10 mouse cellular contexts compared by ENCODE assay signal in the genomic region with DNA sequence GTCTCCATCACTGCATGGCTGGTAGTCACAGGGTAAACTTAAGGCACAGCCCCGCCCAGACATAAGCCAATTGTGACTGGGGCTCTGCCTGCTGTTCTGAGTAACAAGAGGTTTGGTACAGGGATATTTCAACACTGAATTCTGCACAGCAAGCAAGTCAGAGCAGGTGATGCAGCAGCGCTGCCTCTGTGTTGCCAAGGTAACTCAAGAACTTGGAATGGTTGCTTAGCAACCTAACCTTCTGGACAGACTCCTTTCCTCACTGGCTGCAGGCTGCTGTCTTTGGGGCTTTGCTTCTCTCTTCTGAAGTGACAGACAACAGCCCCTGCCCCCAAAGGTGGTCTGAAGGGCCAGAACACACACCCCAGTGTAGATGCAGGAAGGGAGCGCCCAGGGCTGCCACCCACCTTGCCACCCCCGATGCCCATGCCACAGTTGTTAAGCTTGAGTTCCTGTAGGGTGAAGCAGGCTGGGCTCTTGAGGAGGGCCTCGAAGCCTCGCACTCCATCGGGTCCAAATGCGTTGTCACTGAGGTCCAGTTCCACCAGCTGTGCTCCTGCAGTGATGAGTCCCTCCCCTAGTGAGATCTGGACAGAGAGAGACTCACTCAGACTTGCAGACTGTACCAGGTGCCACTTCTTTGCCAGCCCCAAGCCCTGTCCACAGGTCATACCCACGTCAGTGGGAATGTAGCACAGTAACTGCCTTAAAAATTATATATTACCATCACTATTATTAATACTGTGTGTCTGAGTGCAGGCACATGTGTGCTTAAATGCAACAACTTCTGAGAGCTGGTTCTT. TPM values are rescaled to one million over a fixed set of nuclear protein-coding genes. Genes with fewer than 3 reads are reported as not detected.
A peak's percentile ranks its signal among the peaks of the same experiment; 100 is the strongest.
DNase-seq lines count a peak whose midpoint lies in the region; ATAC-seq lines count a peak whose summit lies in the region.
"Had no signal": no experiment of that assay in that cellular context is flagged by ENCODE, and none has a peak within 500 bp of the region (broad histone marks: within the 10 kb centered on the region; RNA-seq: fewer than 3 reads in every experiment).

No protein-coding gene starts in this region.

- 90% methylated on average over 9 of the region's 9 CpGs for WGBS in hindbrain, embryonic 11.5 days
- 89% methylated on average over 9 of the region's 9 CpGs for WGBS in hindbrain, embryonic 10.5 days
- 81% methylated on average over 9 of the region's 9 CpGs for WGBS in midbrain, embryonic 12.5 days

- H3K9ac ChIP-seq in hindbrain, embryonic 11.5 days (ENCODE audit: low read depth, low read length) = no peak overlapping the region
- no peak overlapping the region for H3K9ac ChIP-seq in midbrain, embryonic 12.5 days (replicated peaks)
- H3K9ac ChIP-seq: limb, embryonic 12.5 days had no signal

- ATAC-seq in hindbrain, embryonic 11.5 days (ENCODE audit: low FRiP score) = no peak
- peak; percentile 76 for ATAC-seq in frontal cortex, adult (ENCODE audit: low TSS enrichment)
- 0 out of 2 replicates have a peak, but pooled peaks have one; percentile 27 for ATAC-seq in midbrain, embryonic 12.5 days (ENCODE audit: low FRiP score, low read depth)

- DNase-seq in hindbrain, embryonic 11.5 days (ENCODE audit: low spot score) = no peak
- no peak for DNase-seq in hindbrain, embryonic 10.5 days (ENCODE audit: low spot score)
- DNase-seq in R1 (ENCODE audit: low read depth, low spot score) = peak; percentile 65
- DNase-seq in spleen, postnatal 4 days (ENCODE audit: low spot score in 2 of 2) = no peak
- DNase-seq in urinary bladder, postnatal 14 days (ENCODE audit: low spot score) = no peak
- no peak for DNase-seq in urinary bladder, adult 2 months (ENCODE audit: low spot score)
- DNase-seq: cerebellum, adult 9-10 months had no signal

- no peaks in the 10 kb centered on the region for H3K9me3 ChIP-seq in hindbrain, embryonic 11.5 days (ENCODE audit: control insufficient read depth, low read length)
- no peaks in the 10 kb centered on the region for H3K9me3 ChIP-seq in hindbrain, embryonic 10.5 days
- no peaks in the 10 kb centered on the region for H3K9me3 ChIP-seq in midbrain, embryonic 12.5 days
- H3K9me3 ChIP-seq: limb, embryonic 12.5 days had no signal

- no peaks in the 10 kb centered on the region for H3K27me3 ChIP-seq in hindbrain, embryonic 11.5 days (ENCODE audit: control insufficient read depth, insufficient read depth, low read length)
- H3K27me3 ChIP-seq in hindbrain, embryonic 10.5 days (ENCODE audit: insufficient read depth, poor library complexity, severe bottlenecking) = no peaks in the 10 kb centered on the region
- H3K27me3 ChIP-seq in midbrain, embryonic 12.5 days = no peaks in the 10 kb centered on the region
- H3K27me3 ChIP-seq: limb, embryonic 12.5 days had no signal

- H3K4me1 ChIP-seq in hindbrain, embryonic 11.5 days (replicated peaks; ENCODE audit: control insufficient read depth, insufficient read depth, low read length) = no peaks in the 10 kb centered on the region
- 0 out of 2 replicates have a peak, but pooled peaks cover 5% of the 10 kb centered on the region for H3K4me1 ChIP-seq in hindbrain, embryonic 10.5 days (replicated peaks)
- peaks cover 10% of the 10 kb centered on the region for H3K4me1 ChIP-seq in midbrain, embryonic 12.5 days
- H3K4me1 ChIP-seq: limb, embryonic 12.5 days had no signal

- H3K4me3 ChIP-seq in hindbrain, embryonic 11.5 days (ENCODE audit: low read depth, low read length) = no peak overlapping the region
- no peak overlapping the region for H3K4me3 ChIP-seq in hindbrain, embryonic 10.5 days
- no peak overlapping the region for H3K4me3 ChIP-seq in midbrain, embryonic 12.5 days
- H3K4me3 ChIP-seq: limb, embryonic 12.5 days had no signal

- peaks cover 28% of the 10 kb centered on the region for H3K36me3 ChIP-seq in hindbrain, embryonic 11.5 days (ENCODE audit: control insufficient read depth, insufficient read depth, low read length)
- peaks cover 95% of the 10 kb centered on the region for H3K36me3 ChIP-seq in hindbrain, embryonic 10.5 days
- peaks cover 95% of the 10 kb centered on the region for H3K36me3 ChIP-seq in midbrain, embryonic 12.5 days

- 0 out of 2 replicates have a peak overlapping the region, but pooled peaks have one; percentile 10 for H3K27ac ChIP-seq in hindbrain, embryonic 11.5 days (ENCODE audit: low read depth, low read length)
- no peak overlapping the region for H3K27ac ChIP-seq in hindbrain, embryonic 10.5 days
- peak overlapping the region; percentile 72 for H3K27ac ChIP-seq in midbrain, embryonic 12.5 days (replicated peaks)
- H3K27ac ChIP-seq: limb, embryonic 12.5 days had no signal

- no peak overlapping the region for H3K4me2 ChIP-seq in hindbrain, embryonic 11.5 days (replicated peaks; ENCODE audit: low read depth, low read length)
- no peak overlapping the region for H3K4me2 ChIP-seq in midbrain, embryonic 12.5 days (replicated peaks)
- H3K4me2 ChIP-seq: limb, embryonic 12.5 days had no signal

RNA-seq across cellular contexts. Expression of gene Chadl, which starts 21.4 kb away (rescaled TPM):
- polyA plus RNA-seq in hindbrain, embryonic 11.5 days (2014; fragmentation: Nextera tagmentation; extraction: Ambion mirVana) = 3.5 and 3.6 TPM in 2 replicates
- polyA plus RNA-seq in hindbrain, embryonic 10.5 days (2016; fragmentation: Nextera tagmentation; extraction: Ambion mirVana) = 1.7 and 2.5 TPM in 2 replicates
- polyA plus RNA-seq in midbrain, embryonic 12.5 days (2016; fragmentation: Nextera tagmentation; extraction: Ambion mirVana) = 3.4 and 5.6 TPM in 2 replicates
- 3.0 and 3.9 TPM in 2 replicates for polyA plus RNA-seq in urinary bladder, adult 2 months (2012; rRNA removed)

RNA-seq across cellular contexts. Expression of gene Zc3h7b, which starts 26.3 kb away (rescaled TPM):
- 36.8 and 52.6 TPM in 2 replicates for polyA plus RNA-seq in hindbrain, embryonic 11.5 days (2014; fragmentation: Nextera tagmentation; extraction: Ambion mirVana)
- 37.9 and 40.8 TPM in 2 replicates for polyA plus RNA-seq in hindbrain, embryonic 10.5 days (2016; fragmentation: Nextera tagmentation; extraction: Ambion mirVana)
- 49.6 and 50.4 TPM in 2 replicates for polyA plus RNA-seq in midbrain, embryonic 12.5 days (2016; fragmentation: Nextera tagmentation; extraction: Ambion mirVana)
- polyA plus RNA-seq in urinary bladder, adult 2 months (2012; rRNA removed) = 30.8 and 41.0 TPM in 2 replicates

RNA-seq across cellular contexts. Expression of gene Rangap1, which starts 26.8 kb away (rescaled TPM):
- 130 and 145 TPM in 2 replicates for polyA plus RNA-seq in hindbrain, embryonic 11.5 days (2014; fragmentation: Nextera tagmentation; extraction: Ambion mirVana)
- 166 and 178 TPM in 2 replicates for polyA plus RNA-seq in hindbrain, embryonic 10.5 days (2016; fragmentation: Nextera tagmentation; extraction: Ambion mirVana)
- 161 and 165 TPM in 2 replicates for polyA plus RNA-seq in midbrain, embryonic 12.5 days (2016; fragmentation: Nextera tagmentation; extraction: Ambion mirVana)
- 29.4 and 31.0 TPM in 2 replicates for polyA plus RNA-seq in urinary bladder, adult 2 months (2012; rRNA removed)

RNA-seq across cellular contexts. Expression of gene L3mbtl2, which starts 54.8 kb away (rescaled TPM):
- 26.4 and 26.7 TPM in 2 replicates for polyA plus RNA-seq in hindbrain, embryonic 11.5 days (2014; fragmentation: Nextera tagmentation; extraction: Ambion mirVana)
- polyA plus RNA-seq in hindbrain, embryonic 10.5 days (2016; fragmentation: Nextera tagmentation; extraction: Ambion mirVana) = 41.9 and 44.9 TPM in 2 replicates
- polyA plus RNA-seq in midbrain, embryonic 12.5 days (2016; fragmentation: Nextera tagmentation; extraction: Ambion mirVana) = 34.5 and 36.8 TPM in 2 replicates
- 16.4 and 18.0 TPM in 2 replicates for polyA plus RNA-seq in urinary bladder, adult 2 months (2012; rRNA removed)
